Comparison of ENCODE assay signal across 17 mouse cellular contexts in genomic region chr10:40515225-40515681, GRCm38 (mm10). TPM values are rescaled to one million over a fixed set of nuclear protein-coding genes. Genes with fewer than 3 reads are reported as not detected.
DNase-seq lines count a peak whose midpoint lies in the region; ATAC-seq and TF ChIP-seq lines count a peak whose summit lies in the region.
"Had no signal": no experiment of that assay in that cellular context is flagged by ENCODE, and none has a peak within 500 bp of the region (broad histone marks: within the 10 kb centered on the region; RNA-seq: fewer than 3 reads in every experiment).

No protein-coding gene starts in this region.

- H3K4me2 ChIP-seq in lung, embryonic 14.5 days, result no peak overlapping the region
- H3K4me2 ChIP-seq in heart, embryonic 11.5 days, result no peak overlapping the region

- TF ChIP-seq CTCF in lung, embryonic 14.5 days (IDR thresholded peaks at IDR 0.05; ENCODE audit: low read depth), result no peak
- TF ChIP-seq CTCF in MEL (IDR thresholded peaks at IDR 0.05 in 2 of 3, conservative IDR thresholded peaks at IDR 0.05 in 1 of 3; ENCODE audit: control insufficient read depth in 1 of 3, insufficient read depth in 1 of 3, low read depth in 2 of 3, low read length in 3 of 3, poor library complexity in 1 of 3, severe bottlenecking in 1 of 3), result no peak
- no peak for TF ChIP-seq CTCF in thymus, adult 2 months (IDR thresholded peaks at IDR 0.05; ENCODE audit: borderline replicate concordance, control insufficient read depth, extremely low read depth, insufficient read depth, low read length, poor library complexity)

- no peak overlapping the region for H3K27ac ChIP-seq in lung, embryonic 14.5 days (ENCODE audit: low read depth)
- no peak overlapping the region for H3K27ac ChIP-seq in MEL (ENCODE audit: control insufficient read depth, low read depth, low read length)
- peak overlapping the region; percentile 95 for H3K27ac ChIP-seq in thymus, adult 2 months (ENCODE audit: control insufficient read depth, insufficient read depth, low read length)
- no peak overlapping the region for H3K27ac ChIP-seq in heart, embryonic 11.5 days (ENCODE audit: low read depth, low read length)
- H3K27ac ChIP-seq: macrophage had no signal

- no peaks in the 10 kb centered on the region for H3K36me3 ChIP-seq in lung, embryonic 14.5 days (ENCODE audit: insufficient read depth)
- H3K36me3 ChIP-seq in MEL (ENCODE audit: control insufficient read depth in 1 of 2, insufficient read depth in 2 of 2, low read length in 2 of 2), result no peaks in the 10 kb centered on the region
- no peaks in the 10 kb centered on the region for H3K36me3 ChIP-seq in thymus, adult 2 months (ENCODE audit: control insufficient read depth, insufficient read depth, low read length)
- H3K36me3 ChIP-seq in heart, embryonic 11.5 days (ENCODE audit: control insufficient read depth, insufficient read depth, low read length), result no peaks in the 10 kb centered on the region

- ATAC-seq in lung, embryonic 14.5 days (ENCODE audit: insufficient read depth), result no peak
- peak; percentile 89 for ATAC-seq in hematopoietic stem cell, adult 5-6 weeks (replicated peaks in 1 of 2; ENCODE audit: insufficient read depth in 1 of 2, low FRiP score in 2 of 2, low TSS enrichment in 1 of 2, low read depth in 1 of 2, poor library complexity in 2 of 2, severe bottlenecking in 2 of 2)
- ATAC-seq in heart, embryonic 11.5 days (replicated peaks; ENCODE audit: insufficient number of reproducible peaks, low FRiP score, low TSS enrichment), result no peak
- ATAC-seq: Patski had no signal

- H3K27me3 ChIP-seq in lung, embryonic 14.5 days (ENCODE audit: insufficient read depth, low read length), result no peaks in the 10 kb centered on the region
- H3K27me3 ChIP-seq in MEL (ENCODE audit: control insufficient read depth in 1 of 2, insufficient read depth in 2 of 2, low read length in 2 of 2), result peaks cover 5 to 6% of the 10 kb centered on the region in 2 experiments; a peak in 1 of 4 replicates
- no peaks in the 10 kb centered on the region for H3K27me3 ChIP-seq in thymus, adult 2 months (ENCODE audit: control insufficient read depth, insufficient read depth, low read length)
- H3K27me3 ChIP-seq in heart, embryonic 11.5 days (ENCODE audit: control insufficient read depth, insufficient read depth, low read length), result no peaks in the 10 kb centered on the region
- H3K27me3 ChIP-seq: Patski had no signal

- peak; percentile 26 for DNase-seq in lung, embryonic 14.5 days
- DNase-seq in lung, postnatal 10 days, result no peak
- DNase-seq in MEL (ENCODE audit: low read depth, low spot score), result peak; percentile 14
- peak; percentile 64 for DNase-seq in thymus, adult 2 months
- no peak for DNase-seq in retina, embryonic 14.5 days (ENCODE audit: low spot score)
- DNase-seq in kidney, adult 8-10 months, result no peak
- DNase-seq: adrenal gland, postnatal 36 days; cerebellum, postnatal 14 days; right cerebral cortex, adult 18-20 months had no signal

- H3K4me1 ChIP-seq in lung, embryonic 14.5 days (ENCODE audit: insufficient read depth), result peaks cover 5% of the 10 kb centered on the region; the same call in 1 of the 2 replicates
- H3K4me1 ChIP-seq in MEL (ENCODE audit: control insufficient read depth in 1 of 2, insufficient read depth in 2 of 2, low read length in 2 of 2), result no peaks in the 10 kb centered on the region
- peaks cover 42% of the 10 kb centered on the region for H3K4me1 ChIP-seq in thymus, adult 2 months (replicated peaks; ENCODE audit: control insufficient read depth, insufficient read depth, low read length)
- 0 out of 2 replicates have a peak, but pooled peaks cover 4% of the 10 kb centered on the region for H3K4me1 ChIP-seq in heart, embryonic 11.5 days (ENCODE audit: control insufficient read depth, insufficient read depth, low read length)

- TF ChIP-seq POLR2A in MEL (IDR thresholded peaks at IDR 0.05; ENCODE audit: control insufficient read depth in 1 of 2, insufficient read depth in 1 of 2, low read depth in 1 of 2, low read length in 2 of 2, poor library complexity in 1 of 2), result no peak
- 0 out of 2 replicates have a peak, but pooled peaks have one; percentile 18 for TF ChIP-seq POLR2A in thymus, adult 2 months (IDR thresholded peaks at IDR 0.05; ENCODE audit: control insufficient read depth, extremely low read depth, insufficient read depth, low read length, poor library complexity)

- WGBS in lung, embryonic 14.5 days, result 71% methylated on average over 5 of the region's 5 CpGs
- 9% methylated on average over 5 of the region's 5 CpGs for WGBS in thymus, adult 2 months
- 72% methylated on average over 5 of the region's 5 CpGs for WGBS in heart, embryonic 11.5 days (ENCODE audit: insufficient replicate concordance)

- no peak overlapping the region for H3K4me3 ChIP-seq in lung, embryonic 14.5 days (ENCODE audit: low read depth, low read length)
- no peak overlapping the region for H3K4me3 ChIP-seq in MEL (ENCODE audit: control insufficient read depth in 1 of 2, insufficient read depth in 1 of 2, low read depth in 2 of 2, low read length in 2 of 2)
- H3K4me3 ChIP-seq in thymus, adult 2 months (ENCODE audit: control insufficient read depth, insufficient read depth, low read length), result no peak overlapping the region
- H3K4me3 ChIP-seq in heart, embryonic 11.5 days (ENCODE audit: low read depth, low read length), result no peak overlapping the region

- TF ChIP-seq EP300 in MEL (IDR thresholded peaks at IDR 0.05; ENCODE audit: low read depth in 1 of 2, low read length in 2 of 2), result no peak

- H3K9ac ChIP-seq in lung, embryonic 14.5 days, result no peak overlapping the region
- H3K9ac ChIP-seq in MEL (ENCODE audit: control insufficient read depth, low read depth, low read length, poor library complexity, severe bottlenecking), result no peak overlapping the region
- H3K9ac ChIP-seq in heart, embryonic 11.5 days (ENCODE audit: low read depth, low read length), result no peak overlapping the region

- no peaks in the 10 kb centered on the region for H3K79me2 ChIP-seq in MEL (ENCODE audit: control insufficient read depth, insufficient read depth, low read length, poor library complexity)

- no peak for TF ChIP-seq RAD21 in MEL (IDR thresholded peaks at IDR 0.05; ENCODE audit: low read depth, low read length)

- no peaks in the 10 kb centered on the region for H3K9me3 ChIP-seq in lung, embryonic 14.5 days (ENCODE audit: low read depth, low read length)
- H3K9me3 ChIP-seq in MEL (replicated peaks; ENCODE audit: insufficient read depth, low read length), result no peaks in the 10 kb centered on the region
- H3K9me3 ChIP-seq in heart, embryonic 11.5 days (replicated peaks; ENCODE audit: control insufficient read depth, low read length), result no peaks in the 10 kb centered on the region

TF ChIP-seq in MEL, 35 proteins besides CTCF, POLR2A, EP300 and RAD21:
- TF ChIP-seq RCOR1 (IDR thresholded peaks at IDR 0.05; ENCODE audit: low read depth, low read length) (no peak), E2F4 (IDR thresholded peaks at IDR 0.05; ENCODE audit: borderline replicate concordance, low read depth, low read length) (no peak), GATA1 (IDR thresholded peaks at IDR 0.05; ENCODE audit: low read depth, low read length) (no peak), CHD2 (IDR thresholded peaks at IDR 0.05; ENCODE audit: low read length) (no peak), MAX (IDR thresholded peaks at IDR 0.05; ENCODE audit: low read length) (no peak), MEF2A (IDR thresholded peaks at IDR 0.05; ENCODE audit: extremely low read depth, insufficient replicate concordance, low read depth, low read length, poor library complexity, severe bottlenecking) (no peak), NELFE (IDR thresholded peaks at IDR 0.05; ENCODE audit: low read depth, low read length) (no peak), TAL1 (IDR thresholded peaks at IDR 0.05; ENCODE audit: low read length) (no peak), SIN3A (IDR thresholded peaks at IDR 0.05; ENCODE audit: low read length) (no peak), USF1 (IDR thresholded peaks at IDR 0.05; ENCODE audit: low read depth, low read length) (no peak), MAZ (IDR thresholded peaks at IDR 0.05; ENCODE audit: low read depth, low read length) (no peak), KAT2A (conservative IDR thresholded peaks at IDR 0.05; ENCODE audit: low read depth, low read length) (no peak), USF2 (IDR thresholded peaks at IDR 0.05; ENCODE audit: borderline replicate concordance in 1 of 2, insufficient read depth in 1 of 2, low read depth in 1 of 2, low read length in 2 of 2) (no peak), ZKSCAN1 (IDR thresholded peaks at IDR 0.05; ENCODE audit: low read depth, low read length) (no peak), MAFK (IDR thresholded peaks at IDR 0.05; ENCODE audit: borderline replicate concordance, low read depth, low read length) (no peak), UBTF (IDR thresholded peaks at IDR 0.05; ENCODE audit: borderline replicate concordance, insufficient read depth, low read depth, low read length) (no peak), GABPA (IDR thresholded peaks at IDR 0.05; ENCODE audit: low read depth, low read length) (no peak), HCFC1 (IDR thresholded peaks at IDR 0.05; ENCODE audit: low read depth, low read length) (no peak)
TF ChIP-seq in MEL: peak in this region for 0.

RNA-seq across cellular contexts. Expression of gene Slc22a16, which starts 54.9 kb away (rescaled TPM):
- not detected in 2 replicates for polyA plus RNA-seq in lung, embryonic 14.5 days (2014; fragmentation: Nextera tagmentation; extraction: Ambion mirVana)
- not detected in 2 replicates for total RNA-seq in MEL (2012; rRNA removed)
- not detected for polyA plus RNA-seq in MEL (2012; ENCODE audit: insufficient read depth in 1 of 2, insufficient read length in 2 of 2, low read depth in 1 of 2, low replicate concordance in 2 of 2, missing spikeins in 1 of 2)
- not detected in 2 replicates for total RNA-seq in hematopoietic stem cell, adult 5-6 weeks (2017)
- not detected in 2 replicates for polyA plus RNA-seq in thymus, adult 2 months (2012; rRNA removed)
- polyA plus RNA-seq in heart, embryonic 11.5 days (2014; fragmentation: Nextera tagmentation; extraction: Ambion mirVana), result not detected in 2 replicates
- total RNA-seq: adrenal gland, postnatal 36 days; layer of hippocampus, adult 18-20 months had no signal
- polyA plus RNA-seq: hindbrain, embryonic 11.5 days; limb, embryonic 14.5 days; macrophage; Patski; stomach, postnatal 0 days had no signal

Comparison
In these comparisons a context has a peak if more than half of its experiments do, and no peak if none do; other contexts are left out.
1. DNase-seq: peak in lung, embryonic 14.5 days (single experiment), MEL (single experiment) and thymus, adult 2 months (single experiment); none in lung, postnatal 10 days (single experiment), retina, embryonic 14.5 days (single experiment) and kidney, adult 8-10 months (0 of 2).
2. ATAC-seq: peak in hematopoietic stem cell, adult 5-6 weeks (2 of 2); none in lung, embryonic 14.5 days (single experiment) and heart, embryonic 11.5 days (single experiment).